Mouse (Mus musculus) embryonic facial prominence, embryonic 14.5 days (tissue): ENCODE measurements around the gene Cep170. TPM values are rescaled to one million over a fixed set of nuclear protein-coding genes. Genes with fewer than 3 reads are reported as not detected.

Experiments
- ATAC-seq: fragments of 200-750 bp; cut with Nextera tagmentation; 2 replicates; pipeline ENCODE4 v1.8.0; 2017; ENCODE audit warnings: low read depth, moderate number of reproducible peaks, moderate TSS enrichment
- DNase-seq: peaks from one replicate; pipeline ENCODE4 v3.0.0-alpha.2; 2015; ENCODE audit warnings: low spot score
- H3K27ac ChIP-seq: fragments of 300-500 bp; sonication (generic); replicated peaks from 2 replicates; pipeline ENCODE4 v1.5.1; 2014; ENCODE audit warnings: low read depth, mild to moderate bottlenecking, low read length, moderate library complexity
- H3K27me3 ChIP-seq: fragments of 300-500 bp; sonication (generic); replicated peaks from 2 replicates; pipeline ENCODE4 v1.6.1; 2014; ENCODE audit warnings: low read length; ENCODE audit not compliant: control insufficient read depth, insufficient read depth
- H3K36me3 ChIP-seq: fragments of 300-500 bp; sonication (generic); 2 replicates; pipeline ENCODE4 v1.6.1; 2014; ENCODE audit warnings: low read length, mixed read lengths; ENCODE audit not compliant: control insufficient read depth, insufficient read depth
- H3K4me1 ChIP-seq: fragments of 300-500 bp; sonication (generic); 2 replicates; pipeline ENCODE4 v1.6.1; 2014; ENCODE audit warnings: antibody characterized with exemption, low read length; ENCODE audit not compliant: control insufficient read depth, insufficient read depth
- H3K4me2 ChIP-seq: fragments of 300-500 bp; sonication (generic); 2 replicates; pipeline ENCODE4 v1.6.1; 2014; ENCODE audit warnings: low read depth, mild to moderate bottlenecking, low read length, moderate library complexity, mixed read lengths
- H3K4me3 ChIP-seq: fragments of 300-500 bp; sonication (generic); 2 replicates; pipeline ENCODE4 v1.5.1; 2014; ENCODE audit warnings: low read depth, mild to moderate bottlenecking, low read length
- H3K9ac ChIP-seq: fragments of 300-500 bp; sonication (generic); 2 replicates; pipeline ENCODE4 v1.6.1; 2014; ENCODE audit warnings: low read depth, mild to moderate bottlenecking, low read length, moderate library complexity, mixed read lengths
- H3K9me3 ChIP-seq: fragments of 300-500 bp; sonication (generic); 2 replicates; pipeline ENCODE4 v1.6.1; 2016; ENCODE audit warnings: low read length; ENCODE audit not compliant: control insufficient read depth
- WGBS: fragments of 180-500 bp; shearing (Covaris S2); extraction: QIAGEN DNeasy Blood & Tissue Kit; methylation state at CpG from one replicate; pipeline ENCODE4 v1.1.7; 2014; 5-methylcytosine and 5-hydroxymethylcytosine counted together
- microRNA counts: library from miRNA; unstranded; fragments of <30 nt; microRNA quantifications from one replicate; lab custom pipeline; 2017
- microRNA-seq: library from miRNA; unstranded; fragments of <30 nt; microRNA quantifications from one replicate; pipeline ENCODE4, GENCODE M21; 2016; ENCODE audit warnings: borderline number of aligned reads
- polyA plus RNA-seq: library from polyadenylated mRNA; unstranded; fragments of >200 nt; fragmentation: Nextera tagmentation; extraction: Ambion mirVana; gene quantifications from 2 replicates; pipeline ENCODE4 v1.2.1, GENCODE M21; 2014

The Cep170 gene
- polyA plus RNA-seq, 1 experiment from 2014 or later = 36.0 TPM

GRCm38 (mm10) chr1:176700226-176700625 lies 113.6 kb downstream of the Cep170 start:
- WGBS = 100% methylated on average over 1 of the region's 1 CpGs
- DNase-seq = no peak
- Histone ChIP-seq H3K27ac (no peak overlapping the region), H3K36me3 (no peaks in the 10 kb centered on the region), H3K9me3 (no peaks in the 10 kb centered on the region), H3K9ac (no peak overlapping the region), H3K4me1 (no peaks in the 10 kb centered on the region), H3K27me3 (no peaks in the 10 kb centered on the region), H3K4me3 (no peak overlapping the region), H3K4me2 (no peak overlapping the region)
- no peak for ATAC-seq

GRCm38 (mm10) chr1:176699793-176700192 lies 114.1 kb downstream of the Cep170 start:
- H3K27ac ChIP-seq = no peak overlapping the region
- no peak overlapping the region for H3K4me2 ChIP-seq
- no peak overlapping the region for H3K4me3 ChIP-seq
- H3K9me3 ChIP-seq = no peaks in the 10 kb centered on the region
- no peak overlapping the region for H3K9ac ChIP-seq
- DNase-seq (no peak), ATAC-seq (no peak)
- H3K4me1 ChIP-seq = no peaks in the 10 kb centered on the region
- no peaks in the 10 kb centered on the region for H3K36me3 ChIP-seq
- no peaks in the 10 kb centered on the region for H3K27me3 ChIP-seq

GRCm38 (mm10) chr1:176698647-176699046 lies 115.2 kb downstream of the Cep170 start:
- Histone ChIP-seq H3K27me3 (no peaks in the 10 kb centered on the region), H3K36me3 (no peaks in the 10 kb centered on the region), H3K9ac (no peak overlapping the region), H3K9me3 (no peaks in the 10 kb centered on the region), H3K4me2 (no peak overlapping the region), H3K4me3 (no peak overlapping the region), H3K4me1 (no peaks in the 10 kb centered on the region), H3K27ac (no peak overlapping the region)
- no peak for DNase-seq
- 78% methylated on average over 3 of the region's 3 CpGs for WGBS
- ATAC-seq = no peak

- no peak overlapping the region for H3K9ac ChIP-seq
- H3K36me3 ChIP-seq = no peaks in the 10 kb centered on the region
Observed at GRCm38 (mm10) chr1:176697091-176697490, 116.8 kb downstream of the Cep170 start.

GRCm38 (mm10) chr1:176691101-176691500 lies 122.8 kb downstream of the Cep170 start:
- WGBS = 89% methylated on average over 11 of the region's 11 CpGs
- Histone ChIP-seq H3K4me3 (no peak overlapping the region), H3K36me3 (no peaks in the 10 kb centered on the region), H3K27me3 (no peaks in the 10 kb centered on the region), H3K9me3 (no peaks in the 10 kb centered on the region), H3K4me1 (no peaks in the 10 kb centered on the region), H3K9ac (no peak overlapping the region), H3K4me2 (no peak overlapping the region), H3K27ac (no peak overlapping the region)
- no peak for DNase-seq
- no peak for ATAC-seq

More at GRCm38 (mm10) chr1:176697091-176697490, 116.8 kb downstream of the Cep170 start:
- H3K27me3 ChIP-seq = no peaks in the 10 kb centered on the region
- peak; percentile 82 for DNase-seq
- no peak overlapping the region for H3K4me3 ChIP-seq
- H3K27ac ChIP-seq = no peak overlapping the region
- H3K4me2 ChIP-seq = no peak overlapping the region
- WGBS = 16% methylated on average over 7 of the region's 7 CpGs
- ATAC-seq = no peak
- no peaks in the 10 kb centered on the region for H3K9me3 ChIP-seq
- H3K4me1 ChIP-seq = no peaks in the 10 kb centered on the region

- Histone ChIP-seq H3K36me3 (no peaks in the 10 kb centered on the region), H3K9ac (no peak overlapping the region), H3K4me3 (no peak overlapping the region), H3K27me3 (no peaks in the 10 kb centered on the region), H3K9me3 (no peaks in the 10 kb centered on the region), H3K4me2 (no peak overlapping the region), H3K4me1 (no peaks in the 10 kb centered on the region), H3K27ac (no peak overlapping the region)
- no peak for ATAC-seq
- WGBS = 87% methylated on average over 6 of the region's 6 CpGs
- no peak for DNase-seq
Observed at GRCm38 (mm10) chr1:176688251-176688880, 125.5 kb downstream of the Cep170 start.

MicroRNAs within 50 kb of the gene (microRNA counts, 519-probe panel; counts per million panel counts)
- microRNA mmu-miR-350 (lab: Ali Mortazavi, UCI) = 3,205 counts per million, percentile 76 among the panel's probes with 10 or more counts

Small RNA genes within 50 kb of the gene (microRNA-seq; reads per million reads assigned to microRNA genes)
- 245 reads per million, percentile 62 among the genes with 10 or more reads in this experiment for gene Mir350

Other genes with a start within 250 kb of the Cep170 start
- gene Sdccag8, start 593 bp upstream of the Cep170 start, polyA plus RNA-seq = 17.9 and 18.2 TPM in 2 replicates